Mouse (Mus musculus) bone marrow macrophage, adult 2 months (primary cell): ENCODE data around the gene Reln.

Experiments
- CTCF ChIP-seq: IDR thresholded peaks from 2 replicates; pipeline ENCODE4 v1.5.1; 2012; ENCODE audit warnings: low read depth, mild to moderate bottlenecking, low read length, moderate library complexity
- POLR2A ChIP-seq: IDR thresholded peaks from 2 replicates; pipeline ENCODE4 v1.6.1; 2012; ENCODE audit warnings: mild to moderate bottlenecking, low read depth, low read length, borderline replicate concordance

- TF ChIP-seq POLR2A (no peak), CTCF (no peak)
Measured at GRCm38 (mm10) chr5:22160935-22161334, 183.6 kb downstream of the Reln start.
